Mouse (Mus musculus): ENCODE results near the gene D6Ertd527e. TPM values are rescaled to one million over a fixed set of nuclear protein-coding genes. Genes with fewer than 3 reads are reported as not detected.

D6Ertd527e gene
- polyA plus RNA-seq, 1 experiment from 2014 or later = not detected

- in situ Hi-C loops (cut with MboI; ENCODE audit: low pct_unique_long_range_greater_than_20kb) = no loop called here
- POLR2A ChIA-PET = no interaction called here
Observed at GRCm38 (mm10) chr6:87150471-87150870, 45.9 kb downstream of the D6Ertd527e start.

GRCm38 (mm10) chr6:87151427-87151826, 46.9 kb downstream of the D6Ertd527e start:
- no peaks in the 10 kb centered on the region for H3K27me3 ChIP-seq
- CTCF ChIA-PET = no interaction called here
- no peak for ATAC-seq
- no peak for TF ChIP-seq CTCF (IDR thresholded peaks at IDR 0.05)
- no peak for DNase-seq (ENCODE audit: low read depth, low spot score)
- POLR2A ChIA-PET = no interaction called here
- in situ Hi-C loops (cut with MboI; ENCODE audit: low pct_unique_long_range_greater_than_20kb) = no loop called here

More at GRCm38 (mm10) chr6:87150471-87150870, 45.9 kb downstream of the D6Ertd527e start:
- ATAC-seq (no peak), DNase-seq (ENCODE audit: low read depth, low spot score) (no peak)
- CTCF ChIA-PET = interaction anchor here (1.0 kb wide), 1 partner anchor 9 kb away, joined by 3 read pairs; no protein-coding TSS in a partner anchor
- no peaks in the 10 kb centered on the region for H3K27me3 ChIP-seq
- no peak for TF ChIP-seq CTCF (IDR thresholded peaks at IDR 0.05)

GRCm38 (mm10) chr6:87152461-87153230, 48.1 kb downstream of the D6Ertd527e start:
- in situ Hi-C loops (cut with MboI; ENCODE audit: low pct_unique_long_range_greater_than_20kb) = no loop called here
- H3K27me3 ChIP-seq = no peaks in the 10 kb centered on the region
- no peak for ATAC-seq
- TF ChIP-seq CTCF (IDR thresholded peaks at IDR 0.05) = no peak
- peak; percentile 10 for DNase-seq (ENCODE audit: low read depth, low spot score)
- ChIA-PET POLR2A (no interaction called here), CTCF (no interaction called here)

GRCm38 (mm10) chr6:87153231-87153580, 48.7 kb downstream of the D6Ertd527e start:
- ChIA-PET POLR2A (no interaction called here), CTCF (no interaction called here)
- no peak for TF ChIP-seq CTCF (IDR thresholded peaks at IDR 0.05)
- in situ Hi-C loops (cut with MboI; ENCODE audit: low pct_unique_long_range_greater_than_20kb) = no loop called here
- DNase-seq (ENCODE audit: low read depth, low spot score) = no peak
- ATAC-seq = no peak
- no peaks in the 10 kb centered on the region for H3K27me3 ChIP-seq

GRCm38 (mm10) chr6:87153836-87154235, 49.3 kb downstream of the D6Ertd527e start:
- in situ Hi-C loops (cut with MboI; ENCODE audit: low pct_unique_long_range_greater_than_20kb) = no loop called here
- no peak for TF ChIP-seq CTCF (IDR thresholded peaks at IDR 0.05)
- H3K27me3 ChIP-seq = no peaks in the 10 kb centered on the region
- no peak for ATAC-seq
- POLR2A ChIA-PET = no interaction called here
- CTCF ChIA-PET = no interaction called here
- DNase-seq (ENCODE audit: low read depth, low spot score) = no peak

- in situ Hi-C loops (cut with MboI; ENCODE audit: low pct_unique_long_range_greater_than_20kb) = no loop called here
- POLR2A ChIA-PET = no interaction called here
- no peak for TF ChIP-seq CTCF (IDR thresholded peaks at IDR 0.05)
- CTCF ChIA-PET = no interaction called here
- no peaks in the 10 kb centered on the region for H3K27me3 ChIP-seq
- DNase-seq (ENCODE audit: low read depth, low spot score) (no peak), ATAC-seq (no peak)
Observed at GRCm38 (mm10) chr6:87158062-87158623, 53.6 kb downstream of the D6Ertd527e start.

GRCm38 (mm10) chr6:87160196-87160595, 55.6 kb downstream of the D6Ertd527e start:
- DNase-seq (ENCODE audit: low read depth, low spot score) (no peak), ATAC-seq (no peak)
- no peak for TF ChIP-seq CTCF (IDR thresholded peaks at IDR 0.05)
- in situ Hi-C loops (cut with MboI; ENCODE audit: low pct_unique_long_range_greater_than_20kb) = no loop called here
- CTCF ChIA-PET = interaction anchor here (1.5 kb wide), 1 partner anchor 59 kb away, joined by 3 read pairs; no protein-coding TSS in a partner anchor
- POLR2A ChIA-PET = no interaction called here
- no peaks in the 10 kb centered on the region for H3K27me3 ChIP-seq

GRCm38 (mm10) chr6:87161391-87162263, 57.1 kb downstream of the D6Ertd527e start:
- no peak for DNase-seq (ENCODE audit: low read depth, low spot score)
- no peaks in the 10 kb centered on the region for H3K27me3 ChIP-seq
- CTCF ChIA-PET = interaction anchor here (2.1 kb wide), 1 partner anchor 13 kb away, joined by 4 read pairs; no protein-coding TSS in a partner anchor
- in situ Hi-C loops (cut with MboI; ENCODE audit: low pct_unique_long_range_greater_than_20kb) = no loop called here
- ATAC-seq = peak; percentile 44
- POLR2A ChIA-PET = no interaction called here
- TF ChIP-seq CTCF (IDR thresholded peaks at IDR 0.05) = no peak

Other genes with a start within 250 kb of the D6Ertd527e start
- gene Nfu1, start 95.5 kb upstream of the D6Ertd527e start, polyA plus RNA-seq (2021) = 105 TPM
- 46.1 TPM for gene Gfpt1, start 61.9 kb upstream of the D6Ertd527e start, polyA plus RNA-seq (2021)
- gene Antxr1, start 231.1 kb downstream of the D6Ertd527e start, polyA plus RNA-seq (2021) = 25.1 TPM
- gene Gkn1, start 246.2 kb downstream of the D6Ertd527e start, polyA plus RNA-seq (2021) = not detected